Mouse (Mus musculus) thymus, adult 2 months (tissue): Measurements from ENCODE around the gene Tcn2.

Experiments used
- CTCF ChIP-seq: fragments of 200-500 bp; IDR thresholded peaks from 2 replicates; pipeline ENCODE4 v1.5.1; 2012; ENCODE audit warnings: mild to moderate bottlenecking, control low read depth, low read length, moderate library complexity, borderline replicate concordance; ENCODE audit not compliant: control insufficient read depth, poor library complexity, insufficient read depth; ENCODE audit errors: extremely low read depth
- POLR2A ChIP-seq: fragments of 200-500 bp; IDR thresholded peaks from 2 replicates; pipeline ENCODE4 v1.6.1; 2012; ENCODE audit warnings: mild to moderate bottlenecking, low read length, control low read depth, moderate library complexity; ENCODE audit not compliant: control insufficient read depth, poor library complexity, insufficient read depth; ENCODE audit errors: extremely low read depth

DNA sequence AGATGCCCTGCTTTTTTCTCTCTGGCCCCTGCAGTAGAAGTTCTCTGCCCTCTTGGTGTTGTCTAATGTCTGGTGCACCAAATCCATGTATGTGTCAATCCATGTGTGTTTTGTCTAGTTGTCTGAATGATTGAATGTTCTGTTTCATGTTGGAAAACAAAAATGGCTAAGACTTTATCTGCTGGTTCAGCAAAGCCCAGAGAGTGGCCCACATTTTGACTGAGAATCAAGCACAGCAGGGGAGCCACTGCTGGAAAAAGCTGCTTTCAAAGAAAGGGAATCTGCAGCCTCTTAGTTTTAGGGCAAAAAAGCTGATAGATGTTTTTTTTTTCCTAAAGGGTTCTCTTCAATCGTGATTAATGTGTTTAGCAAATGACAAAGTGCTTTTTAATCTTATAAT, 14.4 kb upstream of the Tcn2 start:
- TF ChIP-seq POLR2A (no peak), CTCF (no peak)
